Mouse (Mus musculus) intestine, postnatal 0 days (tissue): ENCODE measurements around the gene Cebpa. TPM values are rescaled to one million over a fixed set of nuclear protein-coding genes. Genes with fewer than 3 reads are reported as not detected.

Experiments
- ATAC-seq: fragments of 200-750 bp; cut with Nextera tagmentation; 2 replicates; pipeline ENCODE4 v1.8.0; 2017; ENCODE audit warnings: mild to moderate bottlenecking, moderate TSS enrichment, moderate library complexity
- H3K27ac ChIP-seq: fragments of 300-500 bp; sonication (generic); 2 replicates; pipeline ENCODE4 v1.5.1; 2014; ENCODE audit warnings: mild to moderate bottlenecking, low read depth, low read length, moderate library complexity
- H3K27me3 ChIP-seq: fragments of 300-500 bp; sonication (generic); replicated peaks from 2 replicates; pipeline ENCODE4 v1.6.1; 2014; ENCODE audit warnings: low read length, mixed read lengths; ENCODE audit not compliant: control insufficient read depth, insufficient read depth
- H3K36me3 ChIP-seq: fragments of 300-500 bp; sonication (generic); 2 replicates; pipeline ENCODE4 v1.6.1; 2014; ENCODE audit warnings: mild to moderate bottlenecking, moderate library complexity; ENCODE audit not compliant: control insufficient read depth, insufficient read depth
- H3K4me1 ChIP-seq: fragments of 300-500 bp; sonication (generic); replicated peaks from 2 replicates; pipeline ENCODE4 v1.6.1; 2014; ENCODE audit warnings: antibody characterized with exemption, low read length, mixed read lengths; ENCODE audit not compliant: control insufficient read depth, insufficient read depth
- H3K4me2 ChIP-seq: fragments of 300-500 bp; sonication (generic); replicated peaks from 2 replicates; pipeline ENCODE4 v1.6.1; 2014; ENCODE audit warnings: low read depth, mild to moderate bottlenecking, moderate library complexity
- H3K4me3 ChIP-seq: fragments of 300-500 bp; sonication (generic); 2 replicates; pipeline ENCODE4 v1.5.1; 2014; ENCODE audit warnings: low read depth, low read length
- H3K9ac ChIP-seq: fragments of 300-500 bp; sonication (generic); 2 replicates; pipeline ENCODE4 v1.6.1; 2014; ENCODE audit warnings: mild to moderate bottlenecking, low read depth, low read length
- H3K9me3 ChIP-seq: fragments of 300-500 bp; sonication (generic); 2 replicates; pipeline ENCODE4 v1.6.1; 2016; ENCODE audit warnings: mixed run types; ENCODE audit not compliant: control insufficient read depth
- CTCF ChIP-seq: sonication (generic); IDR thresholded peaks from 2 replicates; pipeline ENCODE4 v1.5.1; 2016; ENCODE audit warnings: low read depth, mild to moderate bottlenecking, control low read depth, antibody characterized with exemption, moderate library complexity
- WGBS: fragments of 180-500 bp; shearing (Covaris S2); extraction: QIAGEN DNeasy Blood & Tissue Kit; methylation state at CpG from one replicate; pipeline ENCODE4 v1.1.7; 2014; 5-methylcytosine and 5-hydroxymethylcytosine counted together
- polyA plus RNA-seq: library from polyadenylated mRNA; unstranded; fragments of >200 nt; fragmentation: Nextera tagmentation; extraction: Ambion mirVana; gene quantifications from 2 replicates; pipeline ENCODE4 v1.2.1, GENCODE M21; 2015

The Cebpa gene
- polyA plus RNA-seq, 1 experiment from 2014 or later, result 25.1 TPM

DNA sequence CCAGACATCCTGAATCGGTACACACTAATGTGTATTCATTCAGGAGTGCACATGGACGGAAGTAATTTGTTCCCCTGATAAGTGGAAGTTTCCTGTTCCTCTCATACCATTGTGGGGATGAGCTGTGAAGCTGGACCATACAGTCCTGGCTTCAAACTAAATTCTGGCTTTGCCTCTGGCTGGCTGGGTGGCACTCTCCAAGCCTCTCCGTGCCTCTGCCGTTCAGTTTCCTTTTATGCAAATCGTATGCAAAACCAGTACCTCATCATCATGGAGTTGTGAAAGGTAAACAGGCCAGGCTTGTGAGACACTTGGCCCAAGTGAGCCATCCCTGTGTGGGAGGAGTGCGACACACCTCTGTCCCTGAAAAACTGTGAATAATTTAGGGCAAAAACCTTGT, 8.6 kb downstream of the Cebpa start:
- Histone ChIP-seq H3K4me3 (no peak overlapping the region), H3K27me3 (no peaks in the 10 kb centered on the region), H3K4me1 (no peaks in the 10 kb centered on the region), H3K9me3 (no peaks in the 10 kb centered on the region), H3K27ac (no peak overlapping the region), H3K36me3 (no peaks in the 10 kb centered on the region), H3K9ac (no peak overlapping the region), H3K4me2 (no peak overlapping the region)
- 22% methylated on average over 6 of the region's 6 CpGs for WGBS
- ATAC-seq, result no peak
- no peak for TF ChIP-seq CTCF

DNA sequence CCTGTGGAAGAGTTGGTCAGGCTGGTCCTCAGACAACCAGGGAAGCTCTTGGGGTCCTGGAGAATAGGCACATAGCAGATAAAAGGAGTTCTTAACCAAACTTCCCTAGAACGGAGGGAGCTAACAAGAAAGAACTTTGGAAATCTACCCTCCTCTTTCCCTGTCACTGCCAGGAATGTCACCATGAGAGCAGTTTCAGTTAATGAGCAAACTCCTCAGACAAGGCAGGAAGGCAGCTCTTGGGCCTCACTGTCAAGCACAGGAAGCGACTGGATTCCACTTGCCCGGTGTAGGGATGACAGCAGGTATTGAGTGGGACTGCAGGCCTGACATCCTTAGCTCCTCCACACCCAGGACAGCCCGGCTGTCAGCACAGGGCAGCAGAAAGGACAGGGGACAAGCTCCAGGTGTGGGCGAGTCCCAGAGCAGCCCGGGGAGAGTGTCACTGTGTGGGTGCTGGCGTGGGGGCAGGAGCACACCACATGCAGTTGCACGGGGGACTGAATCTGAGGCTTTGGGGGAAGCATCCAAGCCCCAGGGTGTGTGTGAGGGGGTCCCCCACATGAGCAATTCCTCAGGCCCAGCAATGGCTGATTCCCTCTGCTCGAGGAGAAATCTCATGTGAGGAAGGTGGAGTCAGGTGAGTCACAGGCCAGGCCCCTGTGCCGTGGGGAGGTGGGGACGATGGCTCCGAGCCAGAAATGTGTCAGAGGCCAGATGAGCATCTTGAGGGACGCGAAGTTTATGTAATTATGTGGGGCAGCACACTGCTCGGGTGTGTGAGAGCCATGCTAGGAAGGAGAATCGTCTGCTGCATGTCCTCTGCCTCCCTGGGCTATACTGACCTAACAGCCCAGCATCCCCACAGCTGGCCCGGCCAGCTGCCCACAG, 9.8 kb downstream of the Cebpa start:
- H3K9ac ChIP-seq, result no peak overlapping the region
- H3K4me2 ChIP-seq, result no peak overlapping the region
- no peak for TF ChIP-seq CTCF
- H3K36me3 ChIP-seq, result no peaks in the 10 kb centered on the region
- H3K27ac ChIP-seq, result no peak overlapping the region
- 29% methylated on average over 17 of the region's 17 CpGs for WGBS
- no peaks in the 10 kb centered on the region for H3K9me3 ChIP-seq
- H3K4me3 ChIP-seq, result no peak overlapping the region
- ATAC-seq, result peak; percentile 39; the same call in 1 of the 2 replicates
- no peaks in the 10 kb centered on the region for H3K4me1 ChIP-seq
- H3K27me3 ChIP-seq, result no peaks in the 10 kb centered on the region

DNA sequence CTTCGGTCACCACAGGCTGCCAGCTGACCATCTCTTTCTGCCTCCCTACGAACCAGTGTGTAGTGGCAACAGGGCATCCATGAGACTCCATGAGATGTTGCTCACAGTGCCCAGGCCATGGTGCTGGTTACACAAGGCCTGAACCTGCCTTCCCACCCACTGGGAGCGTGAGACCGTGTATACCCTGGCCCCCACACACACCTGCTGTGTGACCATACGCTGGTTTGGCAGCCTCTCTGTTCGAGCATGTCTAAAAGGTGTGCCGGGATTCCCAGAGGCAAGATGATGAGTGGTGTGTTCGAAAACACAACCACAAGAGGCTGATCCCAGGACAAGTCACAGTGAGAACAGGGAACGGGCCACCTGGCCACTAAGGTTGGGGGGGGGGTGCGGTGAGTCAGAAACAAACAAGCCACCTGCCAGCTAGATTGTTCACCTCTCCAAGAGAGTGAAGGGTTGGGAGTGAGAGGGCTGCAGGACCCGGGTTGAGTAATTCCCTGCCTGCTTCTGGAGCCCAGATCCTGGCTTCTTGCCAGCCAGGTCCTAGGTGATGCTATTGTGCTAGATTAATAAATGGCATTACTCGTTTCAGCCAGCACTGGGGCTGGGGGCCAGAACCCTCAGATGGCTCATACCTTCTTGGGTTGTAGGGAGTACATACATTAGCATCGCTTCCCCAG, 11.1 kb downstream of the Cebpa start:
- no peak overlapping the region for H3K4me3 ChIP-seq
- ATAC-seq, result no peak
- no peak overlapping the region for H3K9ac ChIP-seq
- H3K27me3 ChIP-seq, result no peaks in the 10 kb centered on the region
- 80% methylated on average over 13 of the region's 13 CpGs for WGBS
- H3K36me3 ChIP-seq, result no peaks in the 10 kb centered on the region
- no peak overlapping the region for H3K4me2 ChIP-seq
- TF ChIP-seq CTCF, result no peak
- no peaks in the 10 kb centered on the region for H3K4me1 ChIP-seq
- no peak overlapping the region for H3K27ac ChIP-seq
- no peaks in the 10 kb centered on the region for H3K9me3 ChIP-seq

DNA sequence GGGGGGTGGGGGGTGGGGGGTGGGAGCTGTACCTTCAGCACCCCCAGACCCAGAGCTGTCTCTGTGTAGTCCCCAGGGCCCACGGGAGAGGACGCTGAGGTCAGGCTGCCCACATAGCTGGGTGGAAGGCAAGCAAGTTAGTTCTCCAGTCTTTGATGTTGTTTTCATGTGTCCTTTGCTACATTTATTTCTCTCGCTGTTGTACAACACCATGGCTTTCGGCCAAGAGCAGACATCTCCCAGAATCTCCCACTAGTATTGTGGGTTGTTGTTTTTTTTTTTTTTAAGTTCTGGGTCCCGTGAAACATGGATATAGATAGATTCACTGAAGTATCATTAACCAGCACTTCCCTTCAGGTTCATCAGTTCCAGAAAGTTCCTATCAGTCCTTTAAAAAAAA, 11.8 kb downstream of the Cebpa start:
- H3K4me1 ChIP-seq, result no peaks in the 10 kb centered on the region
- H3K4me3 ChIP-seq, result no peak overlapping the region
- no peaks in the 10 kb centered on the region for H3K9me3 ChIP-seq
- H3K36me3 ChIP-seq, result no peaks in the 10 kb centered on the region
- WGBS, result 85% methylated on average over 5 of the region's 5 CpGs
- H3K27ac ChIP-seq, result no peak overlapping the region
- H3K4me2 ChIP-seq, result no peak overlapping the region
- no peak for ATAC-seq
- TF ChIP-seq CTCF, result no peak
- H3K9ac ChIP-seq, result no peak overlapping the region
- no peaks in the 10 kb centered on the region for H3K27me3 ChIP-seq

DNA sequence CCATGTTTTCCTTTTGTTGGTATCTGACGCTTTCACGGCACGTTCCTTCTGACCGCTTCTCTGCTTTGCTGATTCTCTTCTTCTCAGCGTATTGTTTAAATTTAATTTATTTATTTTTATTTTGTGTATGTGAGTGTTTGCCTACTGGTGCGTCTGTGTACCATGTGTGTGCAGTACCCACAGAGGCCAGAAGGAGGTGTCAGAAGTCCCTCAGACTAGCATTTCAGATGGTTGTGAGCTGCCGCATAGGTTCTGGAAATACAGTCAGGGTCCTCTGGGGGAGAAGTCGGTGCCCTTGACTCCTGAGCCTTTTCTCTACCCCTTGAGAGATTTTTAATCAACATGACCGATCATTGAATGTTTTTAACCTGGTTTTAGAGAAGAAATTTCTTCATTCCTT, 12.5 kb downstream of the Cebpa start:
- H3K36me3 ChIP-seq, result no peaks in the 10 kb centered on the region
- H3K4me1 ChIP-seq, result no peaks in the 10 kb centered on the region
- H3K9ac ChIP-seq, result no peak overlapping the region
- WGBS, result 95% methylated on average over 9 of the region's 9 CpGs
- no peak overlapping the region for H3K4me2 ChIP-seq
- H3K27me3 ChIP-seq, result no peaks in the 10 kb centered on the region
- no peak overlapping the region for H3K27ac ChIP-seq
- peak; percentile 29 for TF ChIP-seq CTCF
- ATAC-seq, result no peak
- H3K4me3 ChIP-seq, result no peak overlapping the region
- no peaks in the 10 kb centered on the region for H3K9me3 ChIP-seq

DNA sequence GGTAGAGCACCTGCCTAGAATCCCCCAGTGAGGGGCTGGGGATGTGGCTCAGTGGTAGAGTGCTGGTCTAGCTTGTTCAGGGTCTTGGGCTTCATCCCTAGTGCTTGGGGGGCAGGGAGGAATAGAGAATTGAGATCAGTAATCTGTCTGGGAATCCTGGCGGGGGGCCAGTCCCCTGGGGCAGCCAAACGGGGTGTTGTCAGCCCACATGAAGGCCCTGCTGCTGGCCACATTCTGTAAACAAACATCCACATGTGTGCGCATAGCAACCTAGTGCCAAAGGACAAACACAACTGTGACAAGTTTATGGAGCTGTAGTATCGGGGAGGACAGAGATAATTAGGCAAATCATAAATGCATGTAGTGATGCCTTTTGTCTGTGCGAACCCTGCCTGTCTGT, 15.5 kb downstream of the Cebpa start:
- WGBS, result 15% methylated on average over 5 of the region's 5 CpGs
- Histone ChIP-seq H3K9me3 (no peaks in the 10 kb centered on the region), H3K4me3 (no peak overlapping the region), H3K27ac (no peak overlapping the region), H3K9ac (no peak overlapping the region), H3K4me1 (no peaks in the 10 kb centered on the region), H3K4me2 (no peak overlapping the region), H3K27me3 (no peaks in the 10 kb centered on the region), H3K36me3 (no peaks in the 10 kb centered on the region)
- TF ChIP-seq CTCF, result no peak
- ATAC-seq, result no peak
